Mouse (Mus musculus) cerebellum, adult 9-11 months (tissue): ENCODE results near the gene Timm8a1.
"Not testable (repeated sequence)": the region's sequence is repeated elsewhere in the genome, so short reads cannot be mapped to it uniquely, and the experiment has no call there.

Source experiments
- DNase-seq: peaks from one replicate; pipeline ENCODE4 v3.0.0; 2022

Gene Timm8a1

DNA sequence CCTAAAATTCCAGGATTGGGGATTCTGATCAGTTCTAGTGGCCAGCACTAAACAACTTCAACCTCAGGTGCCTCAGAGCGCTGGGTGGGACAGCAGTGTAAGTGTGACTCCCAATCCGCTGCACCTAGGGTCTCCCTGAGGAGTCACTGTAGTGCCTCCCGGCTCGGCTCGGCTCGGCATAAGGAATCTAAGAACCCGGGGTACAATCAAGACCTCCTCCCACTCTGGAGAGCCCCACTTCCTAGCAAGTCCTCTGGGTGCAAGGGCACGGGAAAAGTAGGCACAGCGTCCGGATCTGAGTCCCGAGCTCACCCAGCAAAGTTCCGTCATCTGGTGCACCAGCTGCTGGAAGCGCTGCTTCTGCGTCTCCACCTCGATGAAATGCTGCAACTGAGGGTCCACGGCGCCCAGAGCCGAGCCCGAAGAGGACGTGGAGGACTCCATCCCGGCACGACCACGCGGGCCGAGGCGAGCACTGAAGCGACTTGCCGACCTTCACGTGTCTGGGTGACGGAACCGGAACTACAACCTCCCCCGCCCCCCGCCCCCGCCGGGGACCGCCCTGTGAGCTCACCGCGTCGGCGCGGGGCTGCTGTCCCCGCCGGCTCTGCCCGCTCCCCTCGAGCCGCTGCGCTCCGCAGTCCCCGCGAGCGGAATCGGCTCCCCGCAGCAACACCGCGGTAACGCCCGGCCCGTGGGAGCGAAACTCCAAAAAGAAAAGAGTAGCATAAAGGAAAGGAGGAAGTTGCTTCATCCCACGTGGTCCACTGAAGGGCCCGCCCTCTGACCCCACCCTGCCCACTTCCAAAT lies at the start of gene Timm8a1:
Timm8a1 (minus strand) TSS at position 721 of the 810 bp plus-strand sequence.
- DNase-seq: peak; percentile 36

DNA sequence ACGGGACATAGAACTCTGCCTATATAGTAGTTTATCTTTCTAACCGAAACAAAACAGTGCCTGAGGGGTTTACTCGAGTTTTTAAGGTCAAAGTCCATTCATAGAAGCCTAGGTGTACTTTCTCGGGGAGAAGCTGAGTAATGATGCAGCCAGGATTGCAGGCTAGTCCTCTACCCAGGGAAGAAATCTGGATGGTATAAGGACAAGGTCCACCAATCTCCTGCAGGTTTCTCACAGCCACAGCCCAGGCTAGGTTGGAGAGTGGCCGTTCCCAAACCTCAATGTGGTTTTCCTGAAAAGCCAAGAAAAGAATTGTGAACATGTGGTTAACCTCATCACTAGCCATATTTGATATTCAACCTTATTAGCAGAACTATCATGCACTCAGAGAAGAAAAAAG lies 48.2 kb upstream of the Timm8a1 start:
- DNase-seq: no peak

DNA sequence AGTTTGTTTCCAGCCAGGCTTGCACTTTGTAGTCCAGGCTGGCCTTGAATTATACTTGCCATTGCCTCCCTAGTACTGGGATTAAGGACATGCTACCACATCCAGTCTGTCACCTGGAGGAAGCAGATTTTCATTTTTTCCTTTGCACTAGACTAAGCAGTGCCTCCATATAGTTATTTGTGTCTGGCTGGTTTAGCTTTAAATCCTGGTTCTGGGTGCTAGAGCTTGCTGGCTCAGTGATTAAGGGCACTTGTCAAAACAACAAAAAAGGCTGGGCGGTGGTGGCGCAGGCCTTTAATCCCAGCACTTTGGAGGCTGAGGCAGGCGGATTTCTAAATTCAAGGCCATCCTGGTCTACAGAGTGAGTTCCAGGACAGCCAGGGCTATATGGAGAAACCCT lies 47.3 kb upstream of the Timm8a1 start:
- DNase-seq: no peak

DNA sequence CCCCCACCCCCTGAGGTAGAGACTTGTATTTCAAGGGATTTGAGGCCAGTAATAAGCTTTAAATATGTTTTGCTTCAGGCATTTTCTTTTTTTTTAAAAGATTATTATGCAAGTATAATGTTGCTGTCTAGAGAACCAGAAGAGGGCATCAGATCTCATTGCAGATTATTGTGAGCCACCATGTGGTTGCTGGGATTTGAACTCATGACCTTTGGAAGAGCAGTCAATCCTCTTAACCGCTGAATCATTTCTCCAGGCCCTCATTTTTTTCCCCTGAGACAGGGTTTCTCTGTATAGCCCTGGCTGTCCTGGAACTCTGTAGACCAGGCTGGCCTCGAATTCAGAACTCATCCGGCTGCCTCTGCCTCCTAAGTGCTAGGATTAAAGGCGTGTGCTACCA lies 46.6 kb upstream of the Timm8a1 start:
- DNase-seq: no peak

DNA sequence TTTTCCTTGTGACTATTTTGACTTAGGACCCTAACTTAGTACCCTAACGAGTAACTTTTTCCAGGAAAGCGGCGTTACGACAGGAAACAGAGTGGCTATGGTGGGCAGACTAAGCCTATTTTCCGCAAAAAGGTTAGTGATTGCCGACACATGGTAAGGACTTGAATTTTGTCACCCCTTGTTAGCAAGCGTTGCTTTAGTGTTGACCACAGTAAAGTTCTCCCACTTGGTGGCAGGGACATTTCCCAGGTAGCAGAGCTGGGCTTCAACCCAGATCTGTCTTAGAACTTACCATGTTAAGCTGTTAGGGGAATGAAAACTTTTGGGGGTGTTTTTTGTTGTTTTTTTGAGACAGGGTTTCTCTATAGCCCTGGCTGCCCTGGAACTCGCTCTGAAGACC lies 44.8 kb upstream of the Timm8a1 start:
- no peak for DNase-seq

DNA sequence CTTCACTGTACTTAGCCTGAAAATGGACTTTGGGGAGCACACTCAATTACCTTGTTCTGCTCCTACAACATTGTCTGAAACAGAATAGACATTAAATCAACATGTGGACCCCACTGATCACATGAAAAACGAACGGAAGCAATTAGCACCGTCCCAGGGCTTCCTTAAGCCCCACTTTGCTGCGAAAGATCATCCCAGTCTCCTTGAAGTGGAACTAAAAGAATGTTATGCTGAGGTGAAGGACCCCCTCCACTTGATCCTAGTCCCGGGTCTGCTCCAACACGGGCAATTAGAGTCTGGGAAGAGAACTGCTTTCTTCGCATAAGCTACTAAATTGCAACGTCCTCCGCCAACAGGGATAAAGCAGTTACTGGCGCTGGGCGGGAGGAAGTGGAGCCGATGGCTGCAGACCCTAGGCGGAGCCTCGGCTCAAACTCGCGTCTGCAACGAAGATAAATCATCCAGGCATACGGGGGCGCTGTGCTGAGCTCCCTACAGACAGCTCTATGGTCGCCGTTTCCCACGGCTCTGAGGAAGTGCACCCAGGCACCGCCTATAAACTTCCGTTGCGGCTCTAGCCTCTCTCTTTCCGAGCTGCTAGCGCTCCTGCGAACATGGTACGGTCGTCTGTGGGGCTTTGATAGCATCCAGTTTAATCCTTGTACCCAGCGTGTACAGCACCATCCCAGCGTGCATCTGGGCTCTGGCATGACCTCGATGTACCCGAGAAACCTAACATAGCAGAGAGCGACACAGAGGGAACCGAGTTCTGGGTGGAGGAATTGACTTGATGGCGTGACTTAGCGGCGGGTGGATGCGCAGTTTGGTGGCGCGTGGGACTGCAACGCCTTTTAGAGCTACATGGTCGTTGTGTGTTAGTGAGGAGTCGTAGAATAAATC lies 43.7 kb upstream of the Timm8a1 start, which contains the start of gene Rpl36a:
Rpl36a (plus strand) TSS at position 552 of the 900 bp plus-strand sequence.
- DNase-seq: peak; percentile 89

DNA sequence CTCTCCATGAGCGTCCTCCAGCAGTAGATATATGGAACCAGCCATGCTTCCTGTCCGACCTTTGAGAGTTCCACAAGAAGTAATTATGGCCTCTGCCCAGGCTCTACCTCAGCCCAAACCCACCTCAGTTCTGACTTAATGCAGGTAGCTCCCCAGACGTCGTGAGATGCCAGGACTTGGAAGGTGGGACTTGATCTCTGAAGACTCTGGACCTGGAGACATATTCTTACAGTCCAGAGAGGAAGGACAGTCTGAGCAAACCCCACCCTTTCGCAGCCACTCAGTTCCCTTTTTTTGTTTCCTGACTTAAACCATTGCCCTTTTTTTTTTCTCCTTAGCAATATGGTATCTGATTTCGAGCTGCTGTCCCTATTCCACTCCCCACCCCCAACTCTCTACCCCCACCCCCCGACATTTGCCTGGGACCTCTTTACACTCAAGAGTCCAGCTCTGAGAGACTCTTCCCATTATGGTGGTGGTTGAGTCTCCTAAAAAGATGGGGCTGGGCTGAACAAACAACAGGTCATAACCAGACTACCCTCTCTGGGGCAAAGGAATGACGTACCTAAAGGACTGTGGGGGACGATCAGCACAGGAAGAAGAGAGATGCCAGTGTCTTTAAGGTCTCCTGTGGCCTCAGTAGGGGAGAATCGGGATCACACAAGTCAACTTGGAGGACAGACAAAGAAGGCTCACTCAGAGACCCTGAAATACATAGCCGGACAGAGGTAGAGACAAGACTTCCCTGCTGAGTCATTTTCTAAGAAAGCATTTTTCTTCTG lies 41.4 kb upstream of the Timm8a1 start, which contains the start of gene Btk:
Btk (minus strand) TSS at position 683 of the 782 bp plus-strand sequence.
- DNase-seq: no peak

DNA sequence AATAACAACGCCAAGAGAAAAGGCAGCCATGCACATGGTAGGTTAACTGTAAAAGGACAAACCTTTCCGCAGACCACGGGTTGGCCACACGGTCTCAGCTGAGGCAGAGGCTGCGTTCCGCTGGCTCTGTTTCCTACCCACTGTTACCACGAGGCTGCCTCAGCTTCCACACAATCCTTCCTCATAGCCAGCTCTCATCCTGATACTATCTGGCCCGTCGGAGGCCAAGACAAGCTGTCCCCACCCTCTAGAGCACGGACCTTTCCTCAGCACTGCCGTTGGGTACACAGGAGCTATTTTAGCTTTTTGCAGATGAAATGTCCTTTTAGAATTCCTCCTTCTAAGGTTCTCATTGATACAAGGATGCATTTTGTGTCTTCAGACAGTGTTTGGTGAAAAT lies 40.6 kb upstream of the Timm8a1 start:
- DNase-seq: no peak

DNA sequence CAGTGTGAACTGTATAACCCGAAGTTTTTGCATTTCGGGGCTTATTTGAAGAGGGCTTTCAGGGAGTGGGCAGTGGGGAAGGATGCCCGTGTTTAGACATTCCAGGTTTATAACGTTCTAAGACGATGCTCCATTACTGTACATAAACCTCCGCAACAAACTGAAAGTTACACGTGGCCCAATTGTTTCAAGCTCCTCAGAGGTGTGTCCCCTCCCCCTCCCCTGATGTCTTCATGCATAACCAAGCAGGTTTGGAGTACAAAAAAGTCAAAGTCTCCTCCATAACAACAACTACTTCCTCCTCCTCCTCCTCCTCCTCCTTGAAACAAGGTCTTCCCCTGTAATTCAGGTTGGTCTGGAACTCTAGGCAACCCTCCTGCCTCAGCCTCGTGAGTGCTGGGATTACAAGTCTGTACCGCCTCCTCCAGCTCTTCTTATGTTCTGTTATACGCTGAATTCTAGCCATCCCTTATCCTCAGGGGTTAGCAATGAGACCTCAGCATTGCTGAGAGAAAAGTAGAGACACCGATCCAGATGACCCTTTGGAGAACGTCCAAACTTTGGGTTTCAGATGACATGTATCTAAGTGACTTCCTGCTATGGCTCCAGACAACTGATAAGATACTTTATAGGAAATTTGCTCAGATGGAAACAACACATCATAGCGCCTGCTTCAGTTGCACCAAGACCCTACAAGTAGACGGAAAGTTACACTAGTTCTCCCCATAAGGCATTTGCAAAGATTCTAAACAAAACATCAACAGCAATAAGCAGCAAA lies 39.1 kb upstream of the Timm8a1 start:
- DNase-seq: no peak

DNA sequence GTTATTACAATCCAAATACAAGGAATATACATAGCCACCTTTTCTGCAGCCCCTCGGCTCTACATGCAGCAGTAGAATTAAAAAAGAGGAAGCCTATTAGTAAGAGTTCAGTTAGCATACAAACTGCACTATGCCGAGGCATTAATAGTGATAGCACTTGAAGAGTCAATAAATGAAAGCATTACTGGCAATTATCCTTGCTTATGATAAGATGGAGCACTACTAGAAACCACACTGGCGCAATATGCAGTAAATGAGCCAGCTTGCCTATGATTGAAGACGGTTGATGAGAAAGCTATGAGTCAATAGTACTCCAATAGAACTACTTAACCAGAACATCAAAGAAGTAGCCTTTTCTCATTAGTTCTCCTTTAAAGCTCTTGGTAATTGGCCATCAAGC lies 36.2 kb upstream of the Timm8a1 start:
- no peak for DNase-seq

DNA sequence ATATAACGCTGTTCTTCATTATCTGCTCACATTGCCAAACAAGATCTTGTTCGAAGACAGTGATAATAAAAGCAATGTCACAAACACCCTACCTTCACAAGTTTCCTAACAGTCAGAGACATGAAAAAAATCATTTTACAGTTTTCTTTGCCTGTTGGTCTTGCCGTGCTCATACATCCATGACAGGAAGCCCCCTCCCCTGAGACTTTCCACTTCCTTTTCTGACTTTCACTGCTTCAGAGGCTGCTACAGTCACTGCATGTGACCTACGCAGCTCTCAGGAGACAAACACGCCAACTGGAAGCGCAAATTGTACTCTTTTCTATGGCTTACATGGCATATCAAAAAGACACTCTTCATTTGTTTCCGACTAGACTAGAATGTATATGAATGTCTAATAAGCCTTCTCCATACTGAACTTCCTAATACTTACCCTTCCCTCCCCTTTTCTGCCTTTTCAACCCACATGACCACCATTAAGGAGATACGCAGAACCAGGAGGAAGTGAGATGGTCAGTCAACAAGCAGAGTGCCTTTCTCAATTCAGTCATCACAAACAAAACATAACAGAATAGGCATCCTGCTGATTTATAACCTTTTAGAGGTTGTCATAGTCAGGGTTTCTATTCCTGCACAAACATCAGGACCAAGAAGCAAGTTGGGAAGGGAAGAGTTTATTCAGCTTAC lies 25.0 kb upstream of the Timm8a1 start:
- no peak for DNase-seq

DNA sequence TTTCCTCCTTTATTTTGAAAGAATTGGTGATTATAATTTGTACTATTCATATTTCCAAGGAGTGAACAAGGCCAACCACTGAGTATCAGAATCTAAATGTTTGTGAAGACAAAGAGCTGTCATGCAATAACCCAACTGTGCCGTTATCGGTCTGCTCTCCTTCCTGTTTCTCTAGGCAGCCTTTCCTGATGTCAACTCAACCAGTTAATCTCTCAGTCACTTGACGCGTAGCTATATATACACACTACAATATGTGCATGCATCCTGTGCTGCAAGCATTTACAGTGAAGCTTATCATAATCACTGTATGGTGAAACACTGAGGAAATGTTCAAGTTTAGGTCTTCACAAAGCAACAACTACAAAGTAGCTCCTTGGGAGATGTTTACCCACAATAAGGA lies 22.7 kb upstream of the Timm8a1 start:
- no peak for DNase-seq

DNA sequence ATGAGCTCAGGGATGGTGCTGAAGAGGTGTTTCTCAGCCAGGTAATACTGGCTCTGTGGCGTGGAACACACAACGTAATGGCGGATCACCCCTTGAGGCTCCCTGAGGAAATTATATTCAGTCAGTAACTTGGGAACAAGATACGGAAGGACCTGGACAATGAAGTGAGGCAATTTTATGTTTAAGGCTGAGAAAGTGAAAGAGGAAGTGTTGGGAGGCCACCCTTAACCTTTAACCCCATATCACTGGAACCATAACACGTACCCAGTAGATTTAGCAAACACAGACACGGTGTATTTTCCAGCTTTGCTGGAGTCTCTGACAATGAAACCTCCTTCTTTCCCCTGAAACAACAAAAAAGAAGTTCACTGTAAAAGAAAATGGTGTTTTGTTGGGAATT lies 12.8 kb upstream of the Timm8a1 start:
- DNase-seq: no peak

DNA sequence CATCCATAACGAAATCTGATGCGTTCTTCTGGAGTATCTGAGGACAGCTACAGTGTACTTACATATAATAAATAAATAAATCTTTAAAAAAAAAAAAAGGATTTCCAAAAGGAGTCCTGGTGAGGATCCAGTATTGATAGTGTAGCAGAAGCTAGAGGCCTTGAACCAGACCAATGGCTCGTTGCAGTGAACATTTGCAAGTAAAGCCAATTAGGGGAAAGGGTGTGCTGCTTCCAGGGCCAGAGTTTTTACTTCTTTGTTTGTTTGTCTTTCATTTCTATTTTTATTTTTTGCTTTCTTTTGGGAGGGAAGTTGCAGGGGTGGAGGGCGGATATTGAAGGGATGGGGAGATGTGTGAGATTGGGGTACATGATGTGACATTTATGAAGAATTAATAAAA lies 11.7 kb upstream of the Timm8a1 start:
- no peak for DNase-seq

DNA sequence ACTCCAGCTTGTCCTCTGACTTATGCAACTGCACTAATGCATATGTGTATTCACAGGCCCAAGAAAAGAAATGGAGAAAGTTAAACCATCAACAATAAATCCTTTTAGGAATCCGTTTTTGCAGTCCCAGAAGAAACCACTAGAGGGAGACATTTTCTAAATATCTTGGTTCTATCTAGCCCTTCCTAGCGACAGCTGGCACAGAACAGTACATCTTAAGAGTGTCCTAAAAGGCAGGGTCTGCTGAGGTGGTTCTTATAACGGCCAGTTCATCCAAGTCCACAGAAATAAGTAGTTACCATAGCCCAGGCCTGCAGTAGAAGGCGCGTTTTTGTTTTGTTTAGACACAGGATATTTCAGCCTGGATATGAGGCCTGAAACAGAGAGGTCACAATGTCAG lies 9.2 kb upstream of the Timm8a1 start:
- peak; percentile 16 for DNase-seq

DNA sequence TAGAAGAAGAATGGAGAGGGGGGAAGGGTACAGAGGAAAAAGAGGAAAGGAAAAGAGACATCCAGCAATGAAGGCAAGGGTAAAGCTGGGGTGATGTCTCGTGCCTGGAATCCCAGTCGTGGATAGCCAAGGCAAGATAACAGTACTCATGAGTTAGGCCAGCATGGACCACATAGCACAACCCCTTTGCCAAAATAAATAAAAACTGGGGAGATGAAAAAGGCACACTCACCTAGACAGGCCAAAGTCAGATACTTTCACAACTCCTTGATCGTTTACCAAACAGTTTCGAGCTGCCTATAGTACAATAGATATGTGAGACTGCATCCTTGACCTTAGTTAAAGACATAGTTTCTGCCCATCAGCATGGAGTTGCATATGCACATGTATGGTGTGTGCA lies 5.7 kb upstream of the Timm8a1 start:
- DNase-seq: no peak

DNA sequence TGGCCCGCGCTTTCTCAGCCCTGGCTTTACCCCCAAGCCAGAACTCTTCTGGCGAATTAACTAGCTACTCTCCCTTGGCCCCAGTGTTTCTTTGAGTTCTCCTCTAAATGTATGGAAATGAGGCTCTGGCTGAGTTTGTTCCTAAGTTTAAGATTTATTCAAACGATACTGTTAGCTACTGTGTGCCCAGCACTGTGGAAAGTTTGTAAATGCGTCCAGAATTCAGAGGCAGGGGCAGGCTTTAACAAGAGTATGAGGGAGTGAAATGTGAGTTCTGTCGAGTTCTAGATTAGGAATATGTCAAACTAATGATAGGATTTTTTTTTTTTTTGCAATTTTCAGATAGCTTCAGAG lies 267 bp upstream of the Timm8a1 start:
- no peak for DNase-seq

DNA sequence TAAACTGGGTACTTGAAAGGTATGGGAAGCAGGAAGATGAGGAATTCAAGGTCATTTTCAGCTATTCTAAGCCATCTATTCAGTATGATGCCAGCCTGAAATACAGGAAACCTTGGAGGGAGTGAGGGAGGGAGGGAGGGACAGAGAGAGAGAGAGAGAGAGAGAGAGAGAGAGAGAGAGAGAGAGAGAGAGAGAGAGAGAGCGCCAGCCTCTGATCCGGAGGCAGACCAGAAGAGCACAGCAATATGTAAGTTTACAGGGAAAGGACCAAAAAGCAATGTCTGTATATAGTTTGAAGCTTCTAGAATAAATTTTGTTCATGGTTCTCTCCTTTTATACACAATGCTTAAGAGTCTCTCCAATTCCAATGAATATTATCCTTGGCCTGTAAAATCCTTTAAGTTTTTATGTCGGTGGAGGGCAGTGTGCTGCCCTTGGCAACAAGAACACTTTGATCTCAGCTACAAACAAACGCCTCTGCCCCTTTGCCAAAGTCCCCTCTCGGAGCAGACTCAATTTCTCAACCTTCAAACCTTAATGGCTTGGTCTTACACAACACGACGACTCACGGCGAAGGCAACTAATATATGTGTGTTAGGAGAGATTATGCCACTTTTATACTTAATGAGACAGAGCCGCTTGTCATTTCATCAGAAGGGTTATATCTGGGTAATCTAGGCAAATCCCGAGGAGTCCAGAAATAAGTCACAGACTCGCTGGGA lies 1.1 kb downstream of the Timm8a1 start:
- no peak for DNase-seq

DNA sequence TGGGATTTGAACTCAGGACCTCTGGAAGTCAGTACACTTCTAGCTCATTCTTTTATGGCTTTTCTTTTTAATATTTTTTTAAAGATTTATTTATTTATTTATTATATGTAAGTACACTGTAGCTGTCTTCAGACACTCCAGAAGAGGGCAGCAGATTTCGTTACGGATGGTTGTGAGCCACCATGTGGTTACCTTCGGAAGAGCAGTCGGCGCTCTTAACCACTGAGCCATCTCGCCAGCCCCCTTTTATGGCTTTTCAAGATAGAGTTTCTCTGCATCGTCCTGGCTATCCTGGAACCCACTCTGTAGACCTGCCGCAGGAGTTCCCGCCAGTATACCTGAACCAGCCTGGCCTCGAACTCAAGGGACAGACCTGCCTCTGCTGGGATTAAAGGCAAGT lies 1.9 kb downstream of the Timm8a1 start:
- not testable (repeated sequence) for DNase-seq

DNA sequence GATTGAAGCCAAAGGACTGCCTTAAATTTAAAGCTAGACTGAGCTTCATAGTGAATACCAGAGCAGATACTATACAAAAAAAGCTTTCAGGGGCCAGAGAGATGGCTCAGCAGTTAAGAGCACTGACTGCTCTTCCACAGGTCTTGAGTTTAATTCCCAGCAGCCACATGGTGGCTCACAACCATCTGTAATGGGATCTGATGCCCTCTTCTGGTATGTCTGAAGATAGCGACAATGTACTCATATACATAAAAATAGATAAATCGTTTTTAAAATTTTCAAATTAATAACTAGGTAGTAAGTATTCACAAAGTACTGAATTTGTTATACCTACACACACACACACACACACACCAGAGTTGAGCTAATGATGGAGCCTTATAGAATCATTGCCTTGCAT lies 8.3 kb downstream of the Timm8a1 start:
- no peak for DNase-seq

DNA sequence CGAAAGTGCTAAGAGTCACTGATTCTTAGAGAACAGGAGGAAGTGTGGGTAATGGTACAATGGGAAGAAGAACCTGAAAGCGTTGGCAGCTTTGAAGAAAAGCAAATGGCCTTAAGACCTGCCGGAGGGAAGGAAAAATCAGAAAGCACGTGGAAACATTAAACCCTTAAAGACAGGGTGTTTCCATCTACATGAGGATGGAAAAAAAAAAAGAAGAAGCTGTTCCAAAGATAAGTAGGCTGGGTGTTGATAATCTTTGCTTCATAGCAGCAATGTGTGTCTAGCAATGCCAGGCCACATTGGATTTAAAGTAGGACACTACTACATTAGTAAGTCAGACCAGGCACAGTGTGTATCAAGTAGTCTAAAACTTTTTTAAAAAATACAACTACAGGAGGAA lies 16.4 kb downstream of the Timm8a1 start:
- DNase-seq: no peak
